Mouse (Mus musculus) embryonic fibroblast, embryonic 13.5 days (primary cell): Measurements from ENCODE around the gene Med28.

Source experiments
- CTCF ChIP-seq: IDR thresholded peaks from 2 replicates; pipeline ENCODE4 v1.5.1; 2011; ENCODE audit warnings: mild to moderate bottlenecking, control low read depth, low read length, moderate library complexity, borderline replicate concordance; ENCODE audit not compliant: insufficient read depth
- POLR2A ChIP-seq: IDR thresholded peaks from 2 replicates; pipeline ENCODE4 v1.6.1; 2011; ENCODE audit warnings: low read depth, mild to moderate bottlenecking, control low read depth, low read length, moderate library complexity

GRCm38 (mm10) chr5:45496479-45496878, 23.6 kb upstream of the Med28 start:
- TF ChIP-seq CTCF (no peak), POLR2A (no peak)
